Mouse (Mus musculus): ENCODE measurements around the gene Dnmt1. TPM values are rescaled to one million over a fixed set of nuclear protein-coding genes. Genes with fewer than 3 reads are reported as not detected.

The Dnmt1 gene
- total RNA-seq, 2 experiments from 2014 or later = 28.1 to 69.1 TPM

DNA sequence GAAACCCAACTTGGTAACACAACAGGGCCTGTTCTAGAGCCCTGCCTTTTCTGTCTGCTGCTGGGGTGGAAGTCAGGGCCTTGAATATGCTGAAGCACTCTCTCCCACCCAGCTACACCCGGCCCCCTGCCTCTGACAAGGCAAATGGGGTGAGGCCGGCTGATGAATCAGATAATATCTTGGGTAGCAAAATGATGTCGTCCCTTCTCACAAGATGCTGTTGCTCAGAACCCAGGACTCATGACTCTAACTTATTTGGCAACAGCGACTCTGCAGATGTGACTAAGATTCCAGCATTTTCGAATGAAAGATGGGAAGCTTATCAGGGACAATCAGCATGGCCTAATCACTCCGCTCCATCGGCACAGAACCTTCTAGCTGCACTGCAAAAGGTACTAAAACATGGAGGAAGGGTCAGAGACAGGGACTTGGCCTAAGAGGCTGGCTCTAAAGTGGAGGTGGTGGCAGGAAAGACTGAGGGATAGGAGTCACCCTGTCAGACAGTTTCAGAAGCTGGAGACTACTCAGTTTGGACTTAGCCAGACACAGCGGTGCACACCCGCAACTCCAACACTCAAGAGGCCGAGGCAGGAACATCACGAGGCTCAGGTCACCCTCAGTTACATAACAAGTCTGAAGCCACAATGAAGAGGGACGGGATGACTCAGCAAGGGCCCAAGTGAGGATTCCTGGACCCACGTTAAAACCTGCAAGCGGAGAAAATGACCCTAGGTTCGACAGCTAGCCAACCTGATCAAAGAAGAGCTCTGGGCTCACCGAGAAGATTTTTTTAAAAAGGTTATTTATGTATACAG, 13.4 kb downstream of the Dnmt1 start:
- no peak for ATAC-seq (replicated peaks; ENCODE audit: low FRiP score, poor library complexity, severe bottlenecking)

DNA sequence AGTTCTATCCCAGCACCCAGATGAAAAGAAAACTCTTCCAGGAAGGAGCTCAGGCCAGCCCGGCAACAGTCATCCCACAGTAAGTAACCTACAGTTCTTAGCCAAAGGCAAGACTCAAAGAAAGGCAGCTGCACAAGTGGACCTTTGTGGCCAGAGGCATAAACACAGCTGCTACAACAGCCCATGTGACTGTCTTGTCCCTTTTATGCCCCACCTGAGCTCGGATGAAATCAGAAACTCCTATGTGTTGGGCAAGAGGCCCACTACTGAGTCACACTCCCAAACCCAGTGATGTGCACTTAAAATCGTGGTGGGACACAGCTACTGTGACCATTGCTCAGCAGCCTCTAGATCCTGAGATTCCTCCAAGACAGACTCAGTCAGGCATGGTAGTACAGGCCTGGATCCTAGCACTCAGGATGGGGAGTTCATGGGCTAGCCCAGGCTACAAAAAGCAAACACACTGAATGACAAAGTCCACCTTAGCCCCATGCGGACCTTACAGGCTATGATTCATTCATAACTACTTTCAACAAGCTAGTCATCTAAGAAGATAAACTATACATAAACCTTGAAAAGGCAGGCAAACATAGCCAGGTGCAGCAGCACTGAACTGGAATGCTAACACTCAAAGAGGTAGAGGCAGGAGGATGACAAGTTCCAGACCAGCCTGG, 14.9 kb downstream of the Dnmt1 start:
- ATAC-seq (replicated peaks; ENCODE audit: low FRiP score, poor library complexity, severe bottlenecking) = no peak

DNA sequence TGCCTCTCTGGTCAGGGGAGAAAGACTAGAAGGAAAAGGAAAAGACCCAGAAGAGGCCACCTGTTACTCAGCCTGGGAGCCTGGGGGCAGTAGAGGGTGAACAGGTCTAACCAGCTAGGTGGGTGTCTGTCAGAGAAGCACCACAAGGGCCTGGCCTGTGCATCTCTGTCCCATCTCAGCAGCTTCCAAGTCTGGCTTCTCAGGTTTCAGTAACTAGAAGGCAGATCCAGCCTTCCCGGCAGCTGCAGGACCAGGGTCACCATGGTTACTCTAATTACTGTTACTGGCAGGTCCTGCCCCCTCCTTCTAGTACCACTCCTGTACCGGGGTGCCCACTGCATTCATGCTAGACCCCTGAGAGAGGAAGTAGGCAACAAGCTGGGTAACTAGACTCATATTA, 15.8 kb downstream of the Dnmt1 start:
- ATAC-seq (replicated peaks; ENCODE audit: low FRiP score, poor library complexity, severe bottlenecking) = no peak

DNA sequence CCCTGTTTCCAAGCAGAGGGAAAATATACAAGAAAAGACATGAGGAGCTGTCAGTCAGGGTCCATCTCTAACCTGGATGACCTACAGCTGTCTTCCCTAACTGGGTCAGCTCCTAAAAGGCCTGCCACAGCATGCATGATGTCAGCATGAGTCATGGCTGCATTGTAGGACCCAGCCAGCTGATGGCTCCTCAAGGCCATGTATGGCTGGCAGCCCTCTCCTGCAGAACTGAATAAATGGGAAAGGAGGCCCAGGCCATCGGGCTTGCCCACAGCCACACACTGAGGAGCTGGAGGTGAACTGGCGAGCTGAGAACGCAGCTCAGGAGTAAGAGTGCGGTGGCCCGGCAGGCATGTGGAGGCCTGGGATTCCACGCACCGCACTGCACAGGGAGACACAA, 16.3 kb downstream of the Dnmt1 start:
- ATAC-seq (replicated peaks; ENCODE audit: low FRiP score, poor library complexity, severe bottlenecking) = 0 out of 2 replicates have a peak, but pooled peaks have one; percentile 19

DNA sequence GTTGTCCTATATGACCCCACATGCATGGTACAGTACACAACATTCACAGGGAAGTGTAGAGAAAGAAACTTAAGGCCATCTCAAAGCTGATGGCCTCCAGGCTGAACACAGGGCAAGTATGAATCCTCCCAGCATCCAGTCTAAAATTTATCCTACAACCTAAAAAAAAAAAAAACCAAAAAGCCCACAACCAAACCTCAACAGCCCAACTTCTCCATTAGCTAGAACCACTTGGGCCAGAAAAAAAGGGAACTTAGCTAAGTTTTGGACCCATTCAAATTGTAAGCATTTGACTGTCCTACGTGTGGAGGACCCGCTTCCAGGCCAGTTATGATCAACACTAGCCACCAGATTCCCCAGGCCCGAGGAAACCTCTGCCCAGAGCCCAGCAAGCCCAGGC, 36.4 kb downstream of the Dnmt1 start:
- no peak for ATAC-seq (replicated peaks; ENCODE audit: low FRiP score, poor library complexity, severe bottlenecking)

DNA sequence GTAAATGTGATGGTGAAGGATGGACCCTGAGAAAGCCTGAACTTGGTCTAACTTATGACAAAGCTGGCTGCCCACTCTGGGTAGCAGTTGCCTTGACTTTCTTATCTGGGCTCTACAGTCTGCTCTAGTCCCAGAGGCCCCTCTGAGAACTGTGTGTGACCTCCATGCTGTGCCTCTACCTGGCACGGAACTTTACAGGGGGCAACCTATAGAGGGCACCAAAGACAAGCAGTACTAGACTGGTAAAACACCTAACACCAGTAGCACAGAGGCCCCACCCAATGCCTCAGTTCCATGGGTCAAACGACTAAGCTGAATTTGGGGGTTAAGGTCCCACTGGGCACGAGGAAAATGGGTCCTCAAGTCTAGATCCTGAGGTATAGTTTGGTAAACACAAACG, 43.5 kb downstream of the Dnmt1 start:
- peak; percentile 68 for ATAC-seq (replicated peaks; ENCODE audit: low FRiP score, poor library complexity, severe bottlenecking)

DNA sequence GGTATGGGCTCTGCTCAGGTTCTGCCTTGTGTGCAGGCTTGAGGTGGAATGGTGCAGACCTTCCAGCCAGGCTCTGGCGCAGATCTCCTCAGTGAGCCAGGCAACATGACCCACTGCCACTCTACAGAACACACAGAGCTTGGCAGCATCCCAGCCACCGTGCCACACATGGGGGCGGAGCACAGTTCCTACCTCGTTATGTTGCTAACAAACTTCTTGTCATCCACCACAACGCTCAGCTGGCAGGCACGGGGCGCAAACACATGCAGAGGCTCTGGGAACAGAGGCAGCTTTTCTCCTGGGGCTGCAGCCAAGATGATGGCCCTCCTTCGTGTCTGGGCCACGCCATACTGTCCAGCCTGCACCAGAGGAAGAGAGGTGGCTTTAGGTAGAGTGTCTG, 49.7 kb downstream of the Dnmt1 start:
- no peak for ATAC-seq (replicated peaks; ENCODE audit: low FRiP score, poor library complexity, severe bottlenecking)

DNA sequence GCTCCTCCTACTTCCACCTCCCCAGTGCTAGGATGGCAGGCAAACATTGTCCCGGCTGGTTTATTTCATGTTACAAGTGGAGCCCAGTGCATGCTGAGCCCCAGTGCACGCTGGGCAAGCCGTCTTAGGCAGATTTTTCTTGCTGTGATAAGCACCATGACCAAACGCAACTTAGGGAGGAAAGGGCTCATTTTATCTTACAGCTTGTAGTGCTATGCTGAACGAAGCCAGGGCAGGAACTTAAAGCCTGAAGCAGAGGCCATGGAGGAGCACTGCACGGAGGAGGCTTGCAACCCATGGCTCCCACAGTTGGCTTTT, 57.6 kb downstream of the Dnmt1 start:
- ATAC-seq (replicated peaks; ENCODE audit: low FRiP score, poor library complexity, severe bottlenecking) = no peak

DNA sequence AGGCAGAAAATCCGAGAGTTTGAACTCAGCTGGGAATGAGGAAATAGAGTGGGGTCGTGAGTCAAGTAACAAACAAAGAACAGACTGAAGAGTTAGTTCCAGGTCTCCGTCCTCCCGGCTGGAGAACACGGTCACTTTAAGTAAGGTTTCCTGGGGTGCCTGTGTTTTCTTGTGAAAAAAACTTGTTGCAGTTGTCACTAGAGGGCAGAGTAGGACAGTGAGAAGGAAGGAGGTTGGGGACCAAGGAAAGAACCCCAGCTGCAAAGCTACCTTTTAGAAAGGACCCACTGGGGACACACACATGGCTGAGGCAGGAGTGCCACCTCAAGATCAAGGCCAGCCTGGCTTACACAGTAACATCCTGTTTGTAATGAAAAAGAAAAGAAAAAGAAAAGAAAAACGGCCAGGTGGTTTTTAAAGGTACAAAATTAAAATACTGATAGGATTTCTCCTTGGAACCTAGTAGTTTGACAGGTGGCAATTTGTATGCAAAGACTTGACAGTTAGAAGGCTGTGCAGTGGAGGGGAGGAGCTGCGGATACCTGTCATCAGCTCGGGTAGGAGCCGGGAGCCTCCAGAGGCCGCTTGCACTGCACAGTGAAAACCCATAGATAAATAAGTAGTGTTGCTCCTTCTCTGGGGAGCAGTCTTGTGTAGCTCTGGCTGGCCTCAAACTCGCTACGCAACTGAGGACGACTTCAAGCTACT, 58.1 kb downstream of the Dnmt1 start:
- peak; percentile 57 for ATAC-seq (replicated peaks; ENCODE audit: low FRiP score, poor library complexity, severe bottlenecking)

DNA sequence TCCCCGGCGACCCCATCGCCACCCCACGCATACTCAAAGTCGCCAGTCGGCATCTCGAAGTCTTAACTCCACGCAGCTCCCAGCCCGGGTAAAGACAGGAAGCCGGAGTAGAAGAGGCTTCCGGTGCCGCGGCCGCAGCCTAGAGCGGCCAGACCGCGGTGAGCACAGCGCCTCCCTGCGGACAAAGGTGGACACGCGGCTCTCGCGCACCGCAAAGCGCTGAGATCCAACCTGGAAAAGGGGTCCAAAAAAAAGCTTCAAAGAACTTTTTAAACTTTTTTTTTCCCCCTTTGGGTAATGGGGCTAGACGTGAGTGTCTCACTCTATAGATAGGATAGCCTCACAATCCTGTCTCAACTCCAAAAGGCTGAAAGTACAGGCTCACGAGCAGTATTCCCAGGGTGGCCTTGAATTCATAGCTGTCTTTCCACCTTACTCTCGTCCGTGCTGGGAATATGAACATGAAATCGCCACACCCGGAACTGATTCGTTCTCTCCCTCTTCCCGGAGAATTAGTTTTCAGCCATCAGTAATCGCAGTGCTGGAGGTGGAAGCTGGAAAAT, 61.1 kb downstream of the Dnmt1 start, which contains the start of gene Eif3g:
TSS of gene Eif3g (minus strand) at position 113 of the 563 bp plus-strand sequence.
- peak; percentile 86 for ATAC-seq (replicated peaks; ENCODE audit: low FRiP score, poor library complexity, severe bottlenecking)

DNA sequence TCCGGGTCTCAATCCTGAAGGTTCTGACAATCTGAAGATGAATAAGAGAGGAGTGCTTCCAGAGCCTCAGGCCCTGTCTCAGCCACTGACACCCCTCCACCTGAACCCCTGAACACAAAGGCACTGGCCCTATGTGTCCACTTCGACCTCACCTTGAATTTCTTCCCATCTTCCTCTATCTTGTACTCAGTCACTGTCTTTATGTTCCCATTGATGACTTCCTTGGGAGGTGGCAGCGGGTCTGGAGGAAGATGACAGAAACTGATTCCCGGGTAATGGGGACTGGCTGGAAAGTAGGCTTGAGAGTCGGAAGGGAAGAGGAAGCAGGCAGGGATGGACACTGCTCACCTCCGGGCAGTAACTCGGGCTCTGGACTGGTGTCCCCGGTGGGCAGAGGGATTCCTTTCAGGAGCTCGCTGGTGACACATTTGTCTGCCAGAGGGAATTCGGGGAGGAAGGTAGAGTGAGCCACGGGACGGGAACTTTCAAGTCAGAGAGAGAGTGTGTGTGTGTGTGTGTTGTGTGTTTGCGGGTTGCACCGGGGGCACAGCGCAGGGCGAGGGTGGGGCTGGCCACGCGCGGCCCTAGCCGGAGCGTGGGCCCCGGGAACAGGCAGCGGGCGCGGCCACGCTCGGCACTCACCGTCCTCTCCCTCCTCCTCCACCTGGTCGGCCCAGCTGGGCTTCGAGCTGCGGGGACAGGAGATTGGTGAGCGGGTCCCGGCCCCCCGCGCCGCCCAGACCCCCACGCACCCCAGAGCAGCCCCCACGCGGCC, 61.8 kb downstream of the Dnmt1 start:
- peak; percentile 29 for ATAC-seq (replicated peaks; ENCODE audit: low FRiP score, poor library complexity, severe bottlenecking)

DNA sequence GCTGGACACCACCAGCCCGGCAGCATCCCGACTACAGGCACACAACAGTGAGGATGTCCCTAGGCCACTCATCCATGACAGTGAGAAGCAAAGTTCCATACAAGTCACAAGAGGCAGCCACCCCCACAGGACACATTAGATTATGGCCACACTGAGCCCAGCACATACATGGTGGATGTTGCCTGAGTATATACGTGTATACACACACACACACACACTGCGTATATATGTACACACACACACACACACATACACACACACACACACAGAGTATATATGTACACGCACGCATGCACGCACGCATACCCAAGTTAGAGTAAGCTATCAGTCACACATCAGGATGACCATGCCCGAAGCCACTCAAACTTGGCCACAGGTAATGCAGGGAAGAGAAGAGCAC, 64.3 kb downstream of the Dnmt1 start:
- ATAC-seq (replicated peaks; ENCODE audit: low FRiP score, poor library complexity, severe bottlenecking) = no peak

DNA sequence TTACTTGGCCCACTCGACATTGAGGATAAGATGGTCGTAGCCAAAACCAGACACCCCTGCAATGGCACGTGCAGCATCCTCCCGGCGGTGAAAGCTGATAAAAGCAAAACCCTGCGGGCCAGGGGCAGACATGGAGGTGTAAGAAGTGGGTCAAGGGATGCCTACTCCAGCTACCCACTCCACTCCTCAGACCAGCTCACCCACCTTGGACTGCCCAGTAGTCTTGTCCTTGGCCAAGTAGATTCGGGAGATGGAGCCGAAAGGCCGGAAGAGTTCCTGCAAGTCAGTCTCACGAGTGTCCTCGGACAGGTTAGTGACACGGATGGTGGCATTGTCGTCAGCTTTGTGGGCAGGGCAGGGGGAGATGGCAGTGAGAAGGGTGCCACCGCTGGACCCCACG, 65.1 kb downstream of the Dnmt1 start:
- no peak for ATAC-seq (replicated peaks; ENCODE audit: low FRiP score, poor library complexity, severe bottlenecking)

DNA sequence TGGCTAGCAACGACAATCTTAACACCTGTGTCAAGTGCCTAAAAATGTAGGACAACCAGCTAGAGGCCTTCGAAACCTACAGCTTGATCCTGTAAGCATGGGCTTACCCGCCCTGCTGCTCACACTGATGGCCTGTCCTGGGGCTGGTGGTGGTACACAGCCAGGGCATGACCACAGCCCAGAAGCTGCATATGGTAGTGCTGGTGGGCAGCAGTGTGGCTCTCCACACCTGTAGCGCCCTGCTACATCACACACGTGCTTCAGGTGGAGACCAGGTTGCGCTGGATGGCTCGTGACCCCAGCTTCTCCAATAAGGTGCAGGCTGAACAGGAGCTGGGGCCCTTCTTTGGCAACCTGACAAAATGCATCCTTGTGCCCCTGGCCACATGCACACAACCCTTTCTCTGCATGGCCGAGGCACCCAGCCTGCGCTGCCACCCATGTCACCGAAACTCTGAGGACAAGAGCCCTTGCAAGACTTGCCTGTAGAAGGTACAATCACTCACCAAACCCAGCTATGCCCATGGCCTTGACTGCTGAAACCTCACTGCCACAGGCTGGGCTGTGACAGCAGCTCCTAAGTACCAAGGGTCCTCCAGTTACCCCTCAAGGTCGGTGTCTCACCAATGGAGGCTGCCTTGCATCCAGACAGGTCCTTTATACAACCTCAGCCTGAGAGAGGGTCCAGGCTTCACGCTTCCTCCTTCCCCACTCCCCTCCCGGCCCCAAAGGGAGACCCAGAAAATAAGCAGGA, 65.9 kb downstream of the Dnmt1 start:
- ATAC-seq (replicated peaks; ENCODE audit: low FRiP score, poor library complexity, severe bottlenecking) = no peak

DNA sequence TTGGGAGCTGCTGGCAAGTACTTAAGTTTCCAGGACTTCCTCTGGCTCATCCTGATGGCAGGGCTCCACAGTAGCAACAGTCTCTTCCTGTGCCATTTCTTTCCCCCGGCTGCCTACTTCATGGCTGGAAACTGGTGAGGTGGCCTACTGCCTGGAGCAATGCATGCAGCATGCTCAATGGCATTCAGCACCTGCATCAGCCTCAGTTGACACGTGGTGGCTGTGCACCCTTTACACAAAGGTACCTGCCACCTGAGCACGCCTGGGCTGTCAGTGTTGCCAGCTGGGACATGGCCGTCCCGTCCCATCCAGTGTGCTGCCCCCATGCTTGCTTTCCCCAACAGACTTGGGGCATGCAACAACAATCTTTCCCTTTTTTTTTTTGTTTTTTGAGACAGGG, 66.6 kb downstream of the Dnmt1 start:
- ATAC-seq (replicated peaks; ENCODE audit: low FRiP score, poor library complexity, severe bottlenecking) = no peak

DNA sequence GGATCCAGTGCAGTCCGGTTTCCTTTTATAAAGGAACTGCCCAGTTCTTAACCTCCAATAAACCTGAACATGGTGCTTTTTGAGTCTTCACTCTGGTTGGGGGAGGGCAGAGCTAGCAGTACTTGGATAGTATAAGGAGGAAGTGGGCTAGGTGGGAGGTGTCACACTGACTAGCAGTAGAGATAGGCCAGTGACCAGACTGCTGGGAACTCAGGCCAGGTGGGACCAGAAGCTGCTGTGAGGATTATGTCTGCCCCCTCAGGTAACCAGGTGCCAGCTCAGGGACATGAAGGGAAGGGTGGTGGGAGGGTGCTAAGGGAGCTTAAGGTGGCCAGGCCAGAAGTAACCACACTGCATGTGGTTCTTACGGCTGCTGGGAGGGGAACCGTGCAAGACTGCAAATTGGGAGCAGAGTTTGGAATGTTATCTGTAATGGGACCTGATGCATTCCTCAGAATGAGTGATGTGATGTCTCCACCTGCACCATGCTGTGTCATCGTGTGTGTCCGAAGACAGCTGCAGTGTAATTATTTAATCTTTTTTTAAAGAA, 67.5 kb downstream of the Dnmt1 start:
- no peak for ATAC-seq (replicated peaks; ENCODE audit: low FRiP score, poor library complexity, severe bottlenecking)

DNA sequence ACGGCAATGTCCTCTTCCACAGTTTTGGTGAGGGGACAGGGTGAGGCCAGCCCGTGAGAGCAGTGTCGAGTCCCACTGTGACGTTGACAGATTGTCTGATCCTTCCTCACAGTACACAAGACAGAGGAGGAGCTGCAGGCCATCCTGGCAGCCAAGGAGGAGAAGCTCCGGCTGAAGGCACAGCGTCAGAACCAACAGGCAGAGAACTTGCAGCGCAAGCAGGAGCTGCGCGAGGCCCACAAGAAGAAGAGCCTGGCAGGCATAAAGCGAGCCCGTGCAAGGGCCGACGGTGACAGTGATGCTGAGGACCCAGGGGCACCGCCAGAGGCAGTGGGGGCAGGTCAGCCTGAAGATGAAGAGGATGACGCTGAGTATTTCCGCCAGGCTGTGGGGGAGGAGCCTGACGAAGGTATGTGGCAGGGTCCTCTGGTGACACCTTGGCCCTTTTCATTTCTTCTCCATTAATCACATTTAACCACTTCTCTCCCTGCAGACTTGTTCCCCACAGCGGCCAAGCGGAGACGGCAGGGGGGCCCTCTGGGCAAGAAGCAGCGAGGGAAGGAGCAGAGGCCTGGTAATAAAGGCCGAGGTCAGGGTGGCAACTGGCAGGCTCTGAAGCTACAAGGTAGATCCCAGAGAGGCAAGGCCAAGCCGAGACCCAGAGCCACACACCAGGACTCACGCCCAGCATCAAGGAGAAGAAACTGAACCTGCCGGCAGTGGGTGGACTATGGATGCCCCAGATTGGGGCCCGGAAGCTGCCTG, 68.2 kb downstream of the Dnmt1 start:
- ATAC-seq (replicated peaks; ENCODE audit: low FRiP score, poor library complexity, severe bottlenecking) = no peak

DNA sequence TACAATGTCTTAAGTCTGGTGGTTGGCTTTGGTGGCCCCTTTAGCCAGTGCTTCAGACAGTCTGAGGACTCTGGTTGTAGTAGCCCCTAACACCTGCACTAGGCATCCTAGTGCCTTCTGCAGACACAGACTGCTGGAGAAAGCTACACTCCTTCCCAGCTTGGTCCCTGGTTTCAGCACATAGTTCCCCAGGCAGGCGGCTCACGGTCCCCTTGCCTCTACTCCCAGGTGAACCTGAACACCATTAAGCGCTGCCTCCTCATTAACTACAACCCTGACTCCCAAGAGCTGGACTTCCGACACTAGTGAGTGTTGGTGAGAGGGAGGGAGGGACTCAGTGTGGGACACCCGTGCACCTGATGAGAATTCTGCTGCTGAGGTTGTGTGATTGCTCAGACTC, 69.3 kb downstream of the Dnmt1 start:
- ATAC-seq (replicated peaks; ENCODE audit: low FRiP score, poor library complexity, severe bottlenecking) = no peak

All from erythroblast, adult 5-6 weeks (primary cell).